Mouse (Mus musculus): Measurements from ENCODE around the gene Eprs.

Gene Eprs

GRCm38 (mm10) chr1:185451077-185451476 lies 88.2 kb downstream of the Eprs start:
- no peak for DNase-seq (ENCODE audit: low spot score in 2 of 2)

GRCm38 (mm10) chr1:185451495-185451894 lies 88.7 kb downstream of the Eprs start:
- no peak for DNase-seq (ENCODE audit: low spot score in 2 of 2)

- no peak for DNase-seq (ENCODE audit: low spot score in 2 of 2)
Measured at GRCm38 (mm10) chr1:185452461-185452860, 89.6 kb downstream of the Eprs start.

GRCm38 (mm10) chr1:185454144-185454543 lies 91.3 kb downstream of the Eprs start:
- no peak for DNase-seq (ENCODE audit: low spot score in 2 of 2)

- DNase-seq (ENCODE audit: low spot score in 2 of 2), result peak; percentile 52
Measured at GRCm38 (mm10) chr1:185454575-185454954, 91.7 kb downstream of the Eprs start, which contains the start of gene Slc30a10. Gene Slc30a10, plus strand, starts transcription at chr1:185454848.

GRCm38 (mm10) chr1:185454955-185455701 lies 92.3 kb downstream of the Eprs start:
- DNase-seq (ENCODE audit: low spot score in 2 of 2), result peak; percentile 21 to 49

- DNase-seq (ENCODE audit: low spot score in 2 of 2), result no peak
Measured at GRCm38 (mm10) chr1:185456327-185456726, 93.5 kb downstream of the Eprs start.

- DNase-seq (ENCODE audit: low spot score in 2 of 2), result no peak
Measured at GRCm38 (mm10) chr1:185460096-185460495, 97.3 kb downstream of the Eprs start.

GRCm38 (mm10) chr1:185462889-185463288 lies 100.0 kb downstream of the Eprs start:
- no peak for DNase-seq (ENCODE audit: low spot score in 2 of 2)

- DNase-seq (ENCODE audit: low spot score in 2 of 2), result no peak
Measured at GRCm38 (mm10) chr1:185469551-185470021, 106.7 kb downstream of the Eprs start.

GRCm38 (mm10) chr1:185472025-185472720 lies 109.3 kb downstream of the Eprs start:
- DNase-seq (ENCODE audit: low spot score in 2 of 2), result no peak

GRCm38 (mm10) chr1:185472730-185473129 lies 109.9 kb downstream of the Eprs start:
- DNase-seq (ENCODE audit: low spot score in 2 of 2), result no peak

GRCm38 (mm10) chr1:185473437-185473836 lies 110.6 kb downstream of the Eprs start:
- DNase-seq (ENCODE audit: low spot score in 2 of 2), result no peak
